Mouse (Mus musculus) heart, adult 2 months (tissue): Measurements from ENCODE around the gene Katnb1. TPM values are rescaled to one million over a fixed set of nuclear protein-coding genes. Genes with fewer than 3 reads are reported as not detected.

Source experiments
- DNase-seq, 2 experiments: peaks; one replicate each; pipeline ENCODE4 v3.0.0; 2021
- H3K27ac ChIP-seq: fragments of 200-600 bp; 2 replicates; pipeline ENCODE4 v1.8.1; 2022
- H3K27me3 ChIP-seq: fragments of 200-500 bp; 2 replicates; pipeline ENCODE4 v1.6.1; 2012; ENCODE audit warnings: mild to moderate bottlenecking, low read length, inconsistent platforms, mixed read lengths; ENCODE audit not compliant: control insufficient read depth, insufficient read depth
- H3K36me3 ChIP-seq: fragments of 200-500 bp; 2 replicates; pipeline ENCODE4 v1.6.1; 2012; ENCODE audit warnings: low read length, inconsistent platforms; ENCODE audit not compliant: control insufficient read depth, insufficient read depth
- H3K4me1 ChIP-seq: fragments of 200-500 bp; 2 replicates; pipeline ENCODE4 v1.6.1; 2011; ENCODE audit warnings: low read length; ENCODE audit not compliant: control insufficient read depth, insufficient read depth
- H3K4me3 ChIP-seq: fragments of 200-600 bp; 2 replicates; pipeline ENCODE4 v1.8.1; 2022
- H3K79me2 ChIP-seq: fragments of 200-500 bp; replicated peaks from 2 replicates; pipeline ENCODE4 v1.6.1; 2012; ENCODE audit warnings: mild to moderate bottlenecking, inconsistent platforms, low read length, moderate library complexity, mixed read lengths; ENCODE audit not compliant: control insufficient read depth, insufficient read depth
- H3K9ac ChIP-seq: fragments of 200-500 bp; 2 replicates; pipeline ENCODE4 v1.6.1; 2012; ENCODE audit warnings: low read depth, mild to moderate bottlenecking, control low read depth, inconsistent platforms, low read length, mixed read lengths
- CTCF ChIP-seq: fragments of 200-600 bp; IDR thresholded peaks from 2 replicates; pipeline ENCODE4 v1.8.1; 2022; ENCODE audit warnings: antibody characterized with exemption, mild to moderate bottlenecking, moderate library complexity
- EP300 ChIP-seq: fragments of 200-500 bp; IDR thresholded peaks from 2 replicates; pipeline ENCODE4 v1.6.1; 2011; ENCODE audit warnings: low read depth, low read length, control low read depth; ENCODE audit not compliant: insufficient read depth
- POLR2A ChIP-seq: fragments of 200-500 bp; IDR thresholded peaks from 2 replicates; pipeline ENCODE4 v1.6.1; 2011; ENCODE audit warnings: mild to moderate bottlenecking, low read depth, low read length, control low read depth; ENCODE audit not compliant: insufficient read depth
- WGBS: fragments of 180-500 bp; shearing (Covaris S2); methylation state at CpG from one replicate; pipeline ENCODE4 v1.1.7; 2018; 5-methylcytosine and 5-hydroxymethylcytosine counted together
- intact Hi-C: fragments of 180-260 bp; cut with DNase I; formaldehyde crosslinking; loops from one replicate; pipeline ENCODE4 v1.15.1; 2025
- polyA plus RNA-seq: library from polyadenylated mRNA; depleted of rRNA; stranded (reverse); fragments of >200 nt; gene quantifications from 2 replicates; pipeline ENCODE4 v1.2.3, GENCODE M21; 2012
- total RNA-seq, 2 experiments: library from RNA; stranded (reverse); gene quantifications; 2 replicates each; pipeline ENCODE4 v1.2.3; 2021

Katnb1 gene
- total and polyA plus RNA-seq, 3 experiments, result 4.5 to 9.1 (median 5.9) TPM

GRCm38 (mm10) chr8:95047884-95048680 is 32.9 kb upstream of the Katnb1 start:
- H3K79me2 ChIP-seq, result no peaks in the 10 kb centered on the region
- intact Hi-C loops, result no loop called here
- no peaks in the 10 kb centered on the region for H3K27me3 ChIP-seq
- DNase-seq, result no peak
- TF ChIP-seq POLR2A (no peak), CTCF (no peak), EP300 (no peak)
- WGBS, result 68% methylated on average over 6 of the region's 6 CpGs
- H3K9ac ChIP-seq, result no peak overlapping the region
- no peaks in the 10 kb centered on the region; the same call in 1 of the 2 replicates for H3K36me3 ChIP-seq
- peaks cover 5% of the 10 kb centered on the region; the same call in 1 of the 2 replicates for H3K4me1 ChIP-seq
- no peak overlapping the region for H3K27ac ChIP-seq
- H3K4me3 ChIP-seq, result no peak overlapping the region

- H3K27me3 ChIP-seq, result no peaks in the 10 kb centered on the region
- H3K4me3 ChIP-seq, result no peak overlapping the region
- H3K36me3 ChIP-seq, result no peaks in the 10 kb centered on the region; the same call in 1 of the 2 replicates
- peaks cover 5% of the 10 kb centered on the region; the same call in 1 of the 2 replicates for H3K4me1 ChIP-seq
- H3K9ac ChIP-seq, result no peak overlapping the region
- H3K79me2 ChIP-seq, result no peaks in the 10 kb centered on the region
- TF ChIP-seq CTCF, result no peak
- TF ChIP-seq POLR2A, result no peak
- DNase-seq, result no peak
- intact Hi-C loops, result no loop called here
- 70% methylated on average over 2 of the region's 2 CpGs for WGBS
- no peak overlapping the region for H3K27ac ChIP-seq
These were observed 31.4 kb upstream of the Katnb1 start for GRCm38 (mm10) chr8:95049636-95050035.

GRCm38 (mm10) chr8:95054438-95054837 is 26.5 kb upstream of the Katnb1 start:
- no peak for TF ChIP-seq CTCF
- TF ChIP-seq POLR2A, result no peak
- no peak for TF ChIP-seq EP300
- WGBS, result 51% methylated on average over 6 of the region's 6 CpGs
- no peaks in the 10 kb centered on the region; the same call in 1 of the 2 replicates for H3K27me3 ChIP-seq
- no peaks in the 10 kb centered on the region for H3K79me2 ChIP-seq
- no peak overlapping the region for H3K27ac ChIP-seq
- intact Hi-C loops, result no loop called here
- no peak overlapping the region for H3K4me3 ChIP-seq
- no peaks in the 10 kb centered on the region; the same call in 1 of the 2 replicates for H3K4me1 ChIP-seq
- DNase-seq, result no peak
- H3K36me3 ChIP-seq, result no peaks in the 10 kb centered on the region
- H3K9ac ChIP-seq, result no peak overlapping the region

- intact Hi-C loops, result no loop called here
- DNase-seq, result no peak
- Histone ChIP-seq H3K27ac (no peak within 1 kb of the TSS), H3K36me3 (no peaks in the 10 kb centered on the region), H3K79me2 (no peaks in the 10 kb centered on the region), H3K27me3 (no peaks in the 10 kb centered on the region; the same call in 1 of the 2 replicates), H3K9ac (no peak within 1 kb of the TSS), H3K4me3 (no peak within 1 kb of the TSS), H3K4me1 (peaks cover 1% of the 10 kb centered on the region)
- WGBS, result 28% methylated on average over 2 of the region's 2 CpGs
- TF ChIP-seq POLR2A, result no peak
- TF ChIP-seq CTCF, result no peak
- TF ChIP-seq EP300, result no peak
These were observed 26.0 kb upstream of the Katnb1 start, which contains the start of gene Drc7 for GRCm38 (mm10) chr8:95054927-95055510. TSS of gene Drc7 (plus strand) at chr8:95055103.

GRCm38 (mm10) chr8:95056414-95056813 is 24.6 kb upstream of the Katnb1 start:
- TF ChIP-seq CTCF (no peak), EP300 (no peak), POLR2A (no peak)
- Histone ChIP-seq H3K9ac (no peak overlapping the region), H3K27ac (no peak overlapping the region), H3K36me3 (no peaks in the 10 kb centered on the region), H3K4me1 (peaks cover 1% of the 10 kb centered on the region), H3K79me2 (no peaks in the 10 kb centered on the region), H3K27me3 (no peaks in the 10 kb centered on the region; the same call in 1 of the 2 replicates), H3K4me3 (no peak overlapping the region)
- no peak for DNase-seq
- 81% methylated on average over 5 of the region's 5 CpGs for WGBS
- intact Hi-C loops, result no loop called here

GRCm38 (mm10) chr8:95058661-95059060 is 22.3 kb upstream of the Katnb1 start:
- no peak overlapping the region for H3K9ac ChIP-seq
- TF ChIP-seq CTCF, result no peak
- TF ChIP-seq EP300, result no peak
- TF ChIP-seq POLR2A, result no peak
- 67% methylated on average over 6 of the region's 6 CpGs for WGBS
- H3K36me3 ChIP-seq, result no peaks in the 10 kb centered on the region
- no peak for DNase-seq
- intact Hi-C loops, result no loop called here
- no peak overlapping the region for H3K27ac ChIP-seq
- no peak overlapping the region for H3K4me3 ChIP-seq
- H3K27me3 ChIP-seq, result no peaks in the 10 kb centered on the region; the same call in 1 of the 2 replicates
- H3K4me1 ChIP-seq, result peaks cover 1% of the 10 kb centered on the region
- H3K79me2 ChIP-seq, result no peaks in the 10 kb centered on the region
